Mouse (Mus musculus) heart, postnatal 10 days (tissue): ENCODE data around the gene Ldlrad3. TPM values are rescaled to one million over a fixed set of nuclear protein-coding genes. Genes with fewer than 3 reads are reported as not detected.

Experiments
- DNase-seq, 2 experiments: peaks; one replicate each; pipeline ENCODE4 v3.0.0; 2021
- intact Hi-C: fragments of 180-260 bp; cut with DNase I; formaldehyde crosslinking; loops from one replicate; pipeline ENCODE4 v1.15.1; 2025
- total RNA-seq, 2 experiments: library from RNA; stranded (reverse); gene quantifications; 2 replicates each; pipeline ENCODE4 v1.2.3; 2021

Gene Ldlrad3
- total RNA-seq, 2 experiments from 2014 or later = 9.2 to 10.3 TPM

DNA sequence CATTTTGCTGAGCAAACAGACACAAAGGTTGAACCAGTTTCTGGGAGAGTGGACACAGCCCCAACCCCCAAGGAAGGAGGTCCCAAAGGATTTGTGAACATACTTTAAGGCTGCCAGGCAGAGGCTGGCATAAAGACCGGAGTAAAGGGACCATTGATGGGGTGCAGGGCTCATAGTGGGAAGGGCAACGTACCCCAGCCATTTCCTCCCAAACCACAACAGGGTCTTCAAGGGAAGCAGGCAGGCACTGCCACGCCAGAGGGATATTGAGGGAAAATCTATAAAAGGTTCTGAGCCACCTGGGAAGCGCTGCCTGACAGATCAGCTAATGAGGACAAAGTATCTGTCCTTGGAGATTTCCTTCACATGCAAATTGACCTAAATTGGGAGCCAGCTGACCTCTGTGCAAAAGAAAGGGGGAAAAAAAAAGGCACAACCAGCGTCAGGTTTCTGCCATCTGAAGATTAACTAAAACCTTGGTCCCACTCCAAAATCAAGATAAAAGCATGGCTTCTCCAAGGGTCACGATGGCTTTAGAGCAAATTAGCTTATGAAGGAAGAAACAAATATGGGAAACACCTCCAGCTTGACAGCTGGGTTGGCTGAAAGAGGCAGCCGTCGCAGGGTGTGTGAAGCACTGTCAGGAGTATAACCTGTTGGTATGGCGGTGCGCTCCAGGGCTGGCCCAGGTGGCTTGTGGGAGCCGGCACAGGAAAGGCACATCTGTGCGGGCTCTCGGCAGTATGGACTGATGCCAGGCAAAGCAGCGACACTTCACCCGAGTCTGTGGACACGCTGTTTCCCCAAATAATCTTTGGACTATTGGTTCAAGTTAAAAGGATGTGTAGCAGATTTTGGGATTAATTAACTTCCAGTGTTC, 137.6 kb downstream of the Ldlrad3 start:
- intact Hi-C loops = no loop called here
- no peak for DNase-seq

DNA sequence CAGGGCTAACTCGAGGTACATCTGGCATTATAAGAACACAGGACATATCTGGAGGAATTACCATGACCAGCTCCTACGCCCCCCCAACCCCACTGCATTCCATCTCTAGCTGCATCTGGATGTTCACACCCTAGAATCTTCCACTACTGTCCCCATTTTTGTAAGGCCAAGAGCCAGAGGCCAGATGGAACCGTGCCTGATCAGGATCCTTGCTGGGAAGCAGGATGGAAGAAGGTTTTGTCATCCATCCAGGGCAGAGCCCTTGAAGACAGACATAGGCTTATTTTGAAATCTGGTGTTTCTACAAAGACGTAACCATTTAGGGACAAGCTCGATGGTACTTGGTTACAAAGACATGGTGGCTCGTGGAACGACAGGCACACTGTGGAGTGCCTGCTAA, 139.7 kb downstream of the Ldlrad3 start:
- intact Hi-C loops = no loop called here
- DNase-seq = no peak

DNA sequence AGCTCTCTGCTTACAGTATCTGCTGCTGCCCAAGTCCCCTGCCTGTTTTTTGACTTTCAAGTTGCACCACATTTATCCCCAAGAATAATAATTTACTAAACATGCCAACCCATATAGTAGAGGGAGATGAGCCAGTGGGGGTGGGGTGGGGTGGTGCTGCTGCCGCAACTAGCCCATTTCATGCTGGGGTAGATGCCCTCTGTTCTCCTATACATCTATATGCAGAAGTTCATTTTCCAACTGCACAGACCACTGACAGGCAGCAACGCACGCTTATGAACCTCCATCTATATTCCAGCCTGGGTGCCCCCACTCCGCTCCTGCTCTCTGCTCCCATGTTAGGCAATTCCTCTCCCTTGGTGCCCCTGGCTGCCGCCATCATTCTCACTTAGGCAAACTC, 145.7 kb downstream of the Ldlrad3 start:
- intact Hi-C loops = no loop called here
- DNase-seq = no peak

GRCm38 (mm10) chr2:102040011-102040410, 146.2 kb downstream of the Ldlrad3 start:
- intact Hi-C loops = no loop called here

DNA sequence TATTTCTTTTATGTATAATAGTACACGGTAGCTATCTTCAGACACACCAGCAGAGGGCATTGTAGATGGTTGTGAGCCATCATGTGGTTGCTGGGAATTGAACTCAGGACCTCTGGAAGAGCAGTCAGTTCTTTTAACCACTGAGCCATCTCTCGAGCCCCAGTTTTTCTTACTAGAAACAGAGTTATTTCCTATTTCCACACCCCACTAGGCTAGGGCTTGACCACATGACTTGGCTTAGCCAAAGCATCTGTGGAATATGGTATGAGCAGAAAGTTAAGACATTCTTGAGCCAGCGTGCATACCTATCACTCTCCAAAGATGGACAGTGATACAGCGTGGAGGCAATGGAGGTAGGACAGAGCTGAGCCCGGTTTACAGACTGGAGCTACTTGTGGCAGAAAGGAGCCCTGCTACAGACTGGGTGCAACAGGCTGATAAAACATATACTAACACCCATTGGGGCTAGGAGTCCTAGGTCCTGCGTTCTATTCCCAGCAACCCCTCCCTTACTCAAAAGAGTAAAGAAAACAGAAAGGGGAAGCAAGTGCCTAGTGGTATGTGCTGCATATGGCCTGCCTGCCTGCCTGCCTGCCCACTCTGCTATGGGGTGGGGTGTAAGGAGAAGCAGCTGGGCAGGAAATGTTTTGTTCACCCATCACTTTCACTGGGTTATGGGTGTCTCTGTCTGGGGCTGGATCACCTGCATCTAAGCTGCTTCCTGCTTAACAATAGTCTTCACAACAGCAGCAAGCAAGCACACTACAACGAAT, 147.1 kb downstream of the Ldlrad3 start:
- no peak for DNase-seq
- intact Hi-C loops = no loop called here

More at GRCm38 (mm10) chr2:102040011-102040410, 146.2 kb downstream of the Ldlrad3 start:
- no peak for DNase-seq

DNA sequence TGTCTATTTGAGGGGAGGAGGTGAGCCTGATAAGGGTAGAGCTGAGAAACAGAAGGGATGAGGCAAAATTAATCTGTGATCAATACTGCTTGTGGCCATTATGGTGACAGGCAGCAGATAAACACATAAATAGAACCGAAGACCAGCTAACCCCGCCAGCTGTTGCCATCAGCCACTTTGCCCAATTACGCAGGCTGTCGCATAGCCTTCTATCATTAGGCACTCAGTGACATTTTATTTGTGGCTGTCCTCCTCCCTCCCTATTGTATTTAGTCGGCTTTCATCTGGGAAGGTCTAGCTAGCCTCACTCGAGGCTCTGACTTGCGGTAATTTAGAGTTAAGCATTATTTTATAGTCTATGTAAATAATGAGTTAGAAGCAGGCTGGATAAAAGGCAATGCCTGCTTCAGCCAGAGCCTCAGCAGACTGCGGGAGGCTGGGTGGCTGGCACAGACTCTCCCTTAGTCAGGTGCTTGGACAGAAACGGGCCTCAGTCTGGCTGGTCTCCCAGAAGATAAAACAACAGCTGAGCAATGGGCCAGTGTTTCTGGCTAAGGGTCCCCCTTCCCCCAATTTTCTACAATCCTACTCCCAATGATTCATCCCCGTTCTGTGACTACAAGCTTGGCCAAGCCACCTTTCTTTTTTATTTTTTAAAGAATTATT, 147.8 kb downstream of the Ldlrad3 start:
- intact Hi-C loops = no loop called here
- peak; percentile 65 to 72 for DNase-seq

- intact Hi-C loops = no loop called here
- DNase-seq = peak in 1 of 2 experiments; percentile 28
Observed at GRCm38 (mm10) chr2:102036665-102037511, 149.3 kb downstream of the Ldlrad3 start.

DNA sequence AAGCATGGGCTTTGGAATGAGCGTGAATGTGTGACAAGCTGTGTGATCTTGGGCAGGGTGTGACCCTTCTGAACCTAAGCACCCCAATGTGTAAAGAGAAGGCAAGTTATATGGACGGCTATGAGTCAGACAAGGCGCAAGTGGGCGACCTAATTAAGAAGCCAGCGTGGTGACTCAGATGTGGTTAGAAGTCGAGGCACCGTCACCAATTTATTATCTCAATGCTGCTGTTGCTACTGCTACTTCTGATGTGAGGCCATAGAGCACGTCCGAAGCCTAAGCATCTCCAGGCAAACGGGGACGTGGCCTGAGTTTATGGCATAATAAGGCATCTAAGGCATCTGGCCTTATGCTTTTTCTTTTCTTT, 151.7 kb downstream of the Ldlrad3 start:
- DNase-seq = no peak
- intact Hi-C loops = loop anchor here (5.0 kb wide), 3 partner anchors 43 to 127 kb away; no protein-coding TSS in a partner anchor

DNA sequence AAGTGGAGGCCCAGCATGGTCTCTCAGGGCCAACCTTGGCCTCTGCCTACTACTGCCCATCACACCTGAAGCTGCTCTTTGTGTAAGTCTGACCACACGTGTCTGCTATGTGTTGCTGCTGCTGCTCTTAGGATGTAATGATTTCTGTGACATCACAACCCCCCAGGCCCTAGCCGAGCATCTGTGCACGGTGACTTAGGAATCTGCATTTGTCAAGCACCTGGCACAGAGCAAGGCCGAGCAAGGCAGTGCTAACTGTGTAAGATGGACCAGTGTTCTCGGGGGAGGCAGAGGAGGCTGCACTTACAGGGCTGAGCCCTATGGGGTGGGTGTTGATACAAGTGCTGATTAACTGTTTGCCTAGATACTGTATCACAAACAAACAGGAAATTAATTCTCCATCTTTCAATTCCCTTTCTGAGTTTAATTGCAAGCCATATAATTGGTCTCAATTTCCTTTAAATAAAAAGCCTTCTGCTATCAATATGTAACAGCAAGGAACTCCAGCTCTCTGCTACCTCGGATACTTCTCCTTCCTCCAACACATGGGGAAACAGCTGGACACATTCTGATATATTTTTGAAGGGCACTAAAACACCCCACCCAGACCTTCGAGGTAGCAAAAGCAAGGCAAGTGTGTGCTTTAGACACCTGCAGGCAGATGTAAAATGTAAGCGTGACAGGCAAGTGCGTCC, 152.2 kb downstream of the Ldlrad3 start:
- intact Hi-C loops = loop anchor here (5.0 kb wide), 3 partner anchors 43 to 127 kb away; no protein-coding TSS in a partner anchor
- DNase-seq = no peak

GRCm38 (mm10) chr2:102032713-102033343, 153.4 kb downstream of the Ldlrad3 start:
- DNase-seq = no peak
- intact Hi-C loops = loop anchor here (5.0 kb wide), 3 partner anchors 44 to 126 kb away; no protein-coding TSS in a partner anchor

GRCm38 (mm10) chr2:102030652-102031051, 155.5 kb downstream of the Ldlrad3 start:
- intact Hi-C loops = loop anchor here (1.0 to 5.0 kb wide), 6 partner anchors 47 to 422 kb away; partner anchors contain the start of gene Fjx1
- peak; percentile 76 to 82 for DNase-seq

DNA sequence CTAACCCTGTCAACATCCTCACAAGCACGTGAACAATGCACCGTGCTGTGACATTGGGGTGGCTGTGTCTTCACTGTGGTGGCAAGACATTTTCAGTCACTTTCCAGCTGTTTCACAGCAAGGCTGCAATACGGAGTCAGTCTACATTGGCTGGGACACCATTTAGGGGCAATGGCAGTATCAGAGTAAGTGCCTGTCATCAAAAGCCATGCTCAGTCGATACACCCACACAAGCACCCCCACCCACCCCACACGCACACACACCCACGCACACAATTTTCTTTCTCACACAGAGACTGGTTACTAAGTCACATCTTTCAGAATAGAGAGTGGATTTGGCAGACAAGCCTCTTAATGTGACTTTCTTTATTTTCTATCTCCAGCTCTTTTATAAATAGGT, 156.0 kb downstream of the Ldlrad3 start:
- no peak for DNase-seq
- intact Hi-C loops = loop anchor here (1.0 to 5.0 kb wide), 6 partner anchors 47 to 423 kb away; partner anchors contain the start of gene Fjx1

- no peak for DNase-seq
- intact Hi-C loops = loop anchor here (1.0 to 5.0 kb wide), 6 partner anchors 48 to 423 kb away; partner anchors contain the start of gene Fjx1
Observed at GRCm38 (mm10) chr2:102029682-102030081, 156.5 kb downstream of the Ldlrad3 start.

- intact Hi-C loops = no loop called here
Observed at GRCm38 (mm10) chr2:102027265-102027664, 158.9 kb downstream of the Ldlrad3 start.

GRCm38 (mm10) chr2:102026156-102026555, 160.0 kb downstream of the Ldlrad3 start:
- no peak for DNase-seq
- intact Hi-C loops = no loop called here

More at GRCm38 (mm10) chr2:102027265-102027664, 158.9 kb downstream of the Ldlrad3 start:
- no peak for DNase-seq

GRCm38 (mm10) chr2:102024483-102024882, 161.7 kb downstream of the Ldlrad3 start:
- no peak for DNase-seq
- intact Hi-C loops = no loop called here

- peak in 1 of 2 experiments; percentile 33 for DNase-seq
- intact Hi-C loops = no loop called here
Observed at GRCm38 (mm10) chr2:102021371-102022084, 164.7 kb downstream of the Ldlrad3 start.

- DNase-seq = no peak
- intact Hi-C loops = no loop called here
Observed at GRCm38 (mm10) chr2:102020546-102020945, 165.6 kb downstream of the Ldlrad3 start.
